Mouse (Mus musculus): Measurements from ENCODE around the gene Cebpb.

The Cebpb gene

DNA sequence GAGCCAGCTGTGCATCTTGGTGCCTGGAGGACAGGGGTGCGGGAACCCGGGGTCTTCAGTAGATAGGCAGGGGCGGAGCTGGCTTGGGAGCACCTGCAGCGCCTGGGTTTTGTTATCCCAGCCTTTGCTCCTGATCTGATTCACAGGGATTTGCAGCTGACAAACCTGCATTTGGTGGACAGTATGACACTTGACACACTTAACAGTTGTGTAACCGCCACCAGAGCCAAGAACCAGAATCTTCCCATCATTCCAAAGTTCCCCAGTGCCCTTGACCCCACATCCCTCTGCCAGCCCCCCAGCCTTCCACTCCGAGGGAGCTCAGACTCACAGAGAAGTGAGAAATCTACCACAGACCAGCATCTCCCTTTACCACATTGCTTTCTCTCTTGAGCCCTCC, 33.8 kb downstream of the Cebpb start:
- DNase-seq (ENCODE audit: low read depth, low spot score), result no peak

DNA sequence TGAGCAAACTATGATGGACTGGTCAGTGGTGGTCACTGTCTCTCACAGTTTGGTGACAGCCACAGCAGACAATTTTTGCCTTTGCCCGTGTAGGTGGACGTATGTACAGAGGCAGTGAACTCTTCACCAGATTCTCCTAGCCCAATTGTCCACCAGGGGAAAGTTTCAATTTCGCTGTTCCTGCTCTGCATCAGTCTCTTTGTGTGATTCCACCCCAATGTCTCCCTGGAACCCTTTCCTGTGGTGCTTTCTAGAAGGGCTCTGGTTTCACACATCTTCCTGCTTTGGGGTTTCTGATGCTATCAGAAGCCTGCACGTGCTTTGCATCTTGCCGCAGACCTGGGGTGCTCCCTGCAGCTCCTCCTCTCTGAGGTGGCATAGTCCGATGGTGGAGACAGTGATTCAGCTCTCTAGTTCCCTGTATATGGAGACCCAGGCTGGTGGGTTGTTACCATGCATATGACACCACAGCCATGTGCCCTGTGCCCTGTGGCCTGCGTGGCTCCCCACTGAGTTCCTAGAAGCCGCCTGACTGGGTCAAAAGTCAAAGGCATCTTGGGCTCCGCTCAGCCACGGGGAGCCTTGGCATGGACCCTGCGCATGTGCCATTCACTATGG, 35.0 kb downstream of the Cebpb start:
- peak; percentile 68 for DNase-seq (ENCODE audit: low read depth, low spot score)

DNA sequence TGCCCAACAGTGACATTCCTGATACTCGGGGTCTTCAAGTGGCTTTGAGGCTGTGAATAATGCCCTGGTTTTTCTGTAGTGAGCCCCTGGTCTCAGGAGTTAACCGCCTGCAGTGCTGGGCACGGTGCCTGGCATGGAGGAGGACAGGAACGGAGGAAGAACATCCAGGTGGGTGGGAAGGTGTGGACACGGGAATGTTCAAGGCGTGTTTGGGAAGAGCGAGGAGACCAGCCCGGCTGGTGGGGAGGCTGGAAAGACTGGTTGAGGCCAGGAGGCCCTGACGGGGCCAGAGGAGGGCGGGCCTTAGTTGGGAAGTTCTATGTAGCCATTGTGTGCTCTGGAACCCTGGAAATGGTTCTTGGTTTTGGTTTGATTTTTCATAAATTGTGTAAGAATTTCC, 37.2 kb downstream of the Cebpb start:
- DNase-seq (ENCODE audit: low read depth, low spot score), result no peak

DNA sequence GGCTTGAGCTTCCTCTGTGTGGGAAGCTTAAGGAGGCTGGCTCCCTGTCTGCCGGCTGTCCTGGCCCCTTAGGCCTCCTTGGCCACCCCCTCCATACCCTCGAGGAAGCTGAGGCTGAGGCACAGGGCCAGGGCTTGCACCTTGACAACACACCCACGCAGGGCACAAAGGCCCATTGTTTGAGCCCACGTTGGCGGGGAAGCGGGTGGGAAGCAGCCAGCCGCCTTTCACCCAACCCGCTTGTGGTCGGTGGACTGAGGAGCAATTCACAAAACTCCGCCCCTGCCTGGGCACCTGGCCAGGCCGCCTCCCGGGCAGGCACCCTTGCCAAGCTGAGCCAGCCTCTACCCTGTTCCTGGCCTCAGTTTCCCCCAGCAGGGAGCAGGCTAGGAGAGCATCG, 38.4 kb downstream of the Cebpb start:
- DNase-seq (ENCODE audit: low read depth, low spot score), result peak; percentile 30

DNA sequence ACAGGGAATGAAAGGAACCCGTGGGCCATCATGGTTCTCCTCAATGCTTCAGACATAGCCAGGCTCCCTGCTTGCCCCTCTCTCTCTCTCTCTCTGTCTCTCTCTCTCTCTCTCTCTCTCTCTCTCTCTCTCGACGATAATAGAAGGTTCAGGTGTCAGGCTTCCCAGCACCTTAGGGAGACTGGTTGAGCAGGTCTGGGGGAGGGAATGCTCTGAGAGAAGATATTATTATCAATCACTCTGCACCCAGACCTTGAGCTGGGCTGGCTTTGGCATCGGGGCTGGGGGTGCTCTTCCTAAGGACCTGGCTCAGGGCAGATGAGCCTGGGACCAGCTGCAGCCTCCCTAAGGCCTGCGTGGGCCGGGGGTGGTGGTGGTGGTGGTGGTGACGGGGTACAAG, 41.3 kb downstream of the Cebpb start:
- DNase-seq (ENCODE audit: low read depth, low spot score), result no peak

DNA sequence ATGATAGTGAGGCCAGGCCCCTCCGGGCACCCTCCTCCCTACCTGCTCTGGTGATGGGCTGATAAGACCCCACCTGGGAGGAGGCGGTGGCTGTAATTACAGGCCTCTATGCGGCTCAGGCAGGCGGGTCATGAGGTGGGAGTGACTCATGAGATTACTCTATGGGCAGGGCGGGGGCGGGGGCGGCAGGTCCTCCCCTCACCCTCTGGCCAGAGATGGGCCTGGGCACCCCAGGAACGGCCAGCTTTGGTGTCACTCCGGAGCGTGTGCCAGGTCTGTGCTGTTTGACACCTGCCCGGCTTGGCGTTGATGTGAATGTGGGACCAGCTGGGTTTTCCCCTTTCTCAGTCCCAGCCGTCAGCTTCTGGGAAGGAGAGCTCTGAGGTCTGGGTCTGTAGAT, 42.4 kb downstream of the Cebpb start:
- no peak for DNase-seq (ENCODE audit: low read depth, low spot score)

DNA sequence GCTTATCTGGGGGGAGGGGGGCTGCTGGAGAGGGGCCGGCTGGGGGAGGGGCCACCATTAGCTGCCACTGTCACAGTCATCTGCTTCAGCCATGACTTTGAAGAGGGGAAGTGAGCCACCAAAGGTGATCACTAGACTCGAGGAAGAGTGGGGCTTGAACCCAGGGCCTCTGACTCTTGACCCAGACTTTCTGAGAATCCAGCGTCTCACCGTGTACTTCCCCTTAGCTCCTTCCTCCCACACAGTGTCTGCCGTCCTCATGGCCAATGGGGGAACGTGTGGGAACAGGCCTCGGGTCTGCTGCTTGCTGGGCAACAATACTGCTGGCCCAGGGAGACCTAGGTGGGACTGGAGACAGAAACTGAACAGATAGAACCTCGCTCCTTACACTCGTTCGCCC, 46.1 kb downstream of the Cebpb start:
- no peak for DNase-seq (ENCODE audit: low read depth, low spot score)

DNA sequence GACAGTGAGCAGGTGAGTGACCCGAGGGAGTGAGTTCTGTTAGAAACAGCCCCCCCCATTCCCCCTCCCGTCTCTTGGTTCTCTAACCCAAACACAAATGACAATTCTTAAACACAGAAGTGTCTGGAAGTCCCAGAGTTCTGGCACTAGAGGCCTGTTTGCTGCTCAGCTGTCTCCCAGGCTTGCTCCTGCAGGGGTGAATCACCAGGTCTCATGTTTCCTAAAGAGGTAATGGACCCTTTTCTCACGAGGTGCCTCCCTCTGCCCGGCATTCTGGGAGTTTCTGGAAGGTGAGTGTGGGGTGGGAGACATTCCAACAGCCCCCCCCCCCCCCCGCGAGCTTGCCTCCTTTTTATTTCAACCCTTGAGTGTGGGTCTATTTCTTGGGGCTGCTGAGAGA, 50.3 kb downstream of the Cebpb start:
- DNase-seq (ENCODE audit: low read depth, low spot score), result no peak
